Mouse (Mus musculus) kidney, adult 2 months (tissue): ENCODE results near the gene Ccdc85c.

Experiments
- CTCF ChIP-seq: fragments of 200-500 bp; conservative IDR thresholded peaks from 2 replicates; pipeline ENCODE4 v1.5.1; 2011; ENCODE audit warnings: low read depth, mild to moderate bottlenecking, control low read depth, low read length, moderate library complexity, mixed read lengths; ENCODE audit not compliant: insufficient read depth, insufficient read length
- POLR2A ChIP-seq: fragments of 200-500 bp; IDR thresholded peaks from one replicate; pipeline ENCODE4 v1.6.1; 2011; ENCODE audit warnings: low read depth, low read length, control low read depth

- TF ChIP-seq POLR2A: no peak
- no peak for TF ChIP-seq CTCF
Measured at GRCm38 (mm10) chr12:108260950-108261349, 14.3 kb downstream of the Ccdc85c start.
